Mouse (Mus musculus) megakaryocyte, embryonic 14.5 days (primary cell): ENCODE data around the gene Gm20388.

Experiments
- FLI1 ChIP-seq: IDR thresholded peaks from 2 replicates; pipeline ENCODE4 v1.6.1; 2012; ENCODE audit warnings: low read length, inconsistent platforms, mixed read lengths
- GATA1 ChIP-seq: IDR thresholded peaks from 3 replicates; pipeline ENCODE4 v1.6.1; 2012; ENCODE audit warnings: mixed read lengths, low read length, inconsistent platforms, borderline replicate concordance

DNA sequence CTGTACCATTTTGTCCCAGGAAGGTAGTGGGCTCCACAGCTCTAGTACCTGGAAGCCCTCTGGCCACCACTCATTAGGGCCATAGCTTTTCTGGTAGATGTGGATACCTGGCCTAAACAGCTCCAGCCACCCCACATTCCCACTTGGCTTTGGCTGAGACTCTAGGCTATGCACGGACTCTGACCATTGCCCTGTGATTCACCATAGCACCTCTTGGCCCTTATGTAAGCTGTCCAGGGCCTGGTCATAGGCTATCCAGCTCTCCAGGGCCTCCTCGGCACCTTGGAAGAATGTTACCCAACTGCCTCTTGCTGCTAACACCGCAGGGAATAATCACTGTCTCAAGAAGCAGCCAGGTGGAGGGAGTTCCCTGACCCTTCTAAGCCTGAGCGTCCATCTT lies 2618.5 kb downstream of the Gm20388 start:
- TF ChIP-seq GATA1 (no peak), FLI1 (no peak)
